Mouse (Mus musculus) common myeloid progenitor, adult 5-6 weeks (primary cell): ENCODE measurements around the gene Arhgap15. TPM values are rescaled to one million over a fixed set of nuclear protein-coding genes. Genes with fewer than 3 reads are reported as not detected.

Source experiments
- ATAC-seq: replicated peaks from 2 replicates; pipeline ENCODE4 v1.8.0; 2016; ENCODE audit warnings: low read depth, mild to moderate bottlenecking, moderate TSS enrichment, inconsistent platforms; ENCODE audit not compliant: poor library complexity, severe bottlenecking
- total RNA-seq: library from RNA; stranded (forward); fragments of 200-1000, 187-1606 nt; gene quantifications from 2 replicates; pipeline ENCODE4 v1.2.3, GENCODE M21; 2017

The Arhgap15 gene
- total RNA-seq, 1 experiment from 2014 or later, result 134 TPM

DNA sequence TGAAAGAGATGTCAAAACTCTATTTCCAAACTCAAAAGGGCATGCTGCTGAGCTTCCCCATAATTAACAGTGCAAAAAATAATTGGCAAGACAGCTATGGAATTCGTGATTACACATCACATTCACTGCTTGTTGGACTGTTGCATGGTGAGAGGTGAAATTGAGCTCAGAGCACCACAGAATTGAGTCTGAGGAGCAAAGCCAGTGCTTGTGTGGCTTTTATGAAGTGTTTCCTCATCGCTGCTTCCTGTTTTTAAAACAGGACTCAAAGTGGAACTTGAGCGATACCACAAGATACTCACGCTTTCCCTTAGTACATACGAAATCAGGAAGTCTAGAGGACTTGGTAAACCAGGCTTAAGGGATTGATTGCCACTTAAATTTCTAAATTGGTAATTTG is 24.0 kb downstream of the Arhgap15 start:
- peak; percentile 95 for ATAC-seq

DNA sequence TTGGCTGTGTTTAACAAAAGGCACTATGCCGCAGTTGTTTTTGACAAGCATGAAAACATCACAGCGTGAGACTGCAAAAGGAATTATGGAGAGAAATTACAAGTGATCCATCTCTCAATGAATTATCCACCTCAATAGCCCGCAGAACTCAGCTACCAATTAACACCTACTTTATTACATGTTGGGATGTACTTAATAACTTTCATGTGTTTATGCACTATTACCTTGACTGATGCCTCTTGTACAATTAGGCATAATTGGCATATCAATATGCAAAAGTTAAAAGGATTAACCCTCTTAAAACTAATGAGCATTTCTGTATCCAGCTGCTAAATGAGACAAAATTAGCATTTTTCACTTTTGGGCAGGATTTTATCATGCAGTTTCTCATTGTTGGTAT is 33.5 kb downstream of the Arhgap15 start:
- no peak for ATAC-seq

GRCm38 (mm10) chr2:43783759-43784735 is 35.4 kb downstream of the Arhgap15 start:
- ATAC-seq, result peak; percentile 53

GRCm38 (mm10) chr2:43786101-43786500 is 37.5 kb downstream of the Arhgap15 start:
- ATAC-seq, result no peak

GRCm38 (mm10) chr2:43787141-43787540 is 38.5 kb downstream of the Arhgap15 start:
- ATAC-seq, result no peak

DNA sequence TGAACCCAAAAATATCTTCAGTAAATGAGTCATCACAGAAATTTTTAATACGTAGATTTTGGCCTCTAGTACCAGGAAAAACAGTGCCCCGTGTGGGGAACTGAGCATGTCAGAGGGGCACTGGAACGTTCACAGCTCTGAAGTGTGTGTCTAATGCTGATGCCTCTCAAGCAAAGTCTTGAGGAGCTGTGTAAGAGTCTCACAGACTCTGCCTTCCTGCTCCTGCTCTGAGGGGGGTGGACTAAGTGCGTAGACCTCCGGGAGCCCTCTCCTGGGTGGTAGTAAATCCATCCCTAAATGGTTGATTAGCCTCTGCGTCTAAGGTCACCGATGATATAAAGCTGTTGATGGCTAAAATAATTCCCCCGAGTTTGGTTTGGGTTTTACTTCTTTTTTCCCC is 39.9 kb downstream of the Arhgap15 start:
- ATAC-seq, result no peak

DNA sequence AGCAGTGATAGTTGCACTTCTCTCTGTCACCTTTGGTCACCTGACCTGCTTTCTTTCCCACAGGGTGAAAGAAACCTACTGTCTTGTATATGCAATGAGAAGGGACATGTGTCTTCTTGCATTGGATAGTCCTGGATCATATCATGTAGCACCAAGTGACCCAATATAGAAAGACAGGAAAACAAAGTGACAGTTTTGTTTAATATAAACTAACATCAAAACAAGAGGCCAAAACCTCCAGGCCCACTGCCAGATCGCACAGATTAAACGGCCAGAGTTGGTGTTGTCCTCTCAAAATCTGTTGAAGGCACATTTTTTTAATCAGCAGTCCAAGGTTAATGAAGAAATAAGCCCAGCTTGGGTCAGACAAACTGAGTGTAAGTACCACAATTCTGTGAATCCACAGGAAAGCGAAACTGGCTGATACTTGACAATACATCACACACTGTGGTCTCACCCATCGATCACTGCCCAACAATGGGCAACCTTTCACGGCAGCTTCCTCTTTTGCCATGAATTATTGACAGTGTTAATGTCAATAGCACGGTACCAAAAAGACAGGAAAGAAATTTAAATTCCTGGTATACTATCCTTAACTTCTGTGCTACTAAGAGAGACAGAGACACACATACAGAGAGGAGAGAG is 41.5 kb downstream of the Arhgap15 start:
- ATAC-seq, result peak; percentile 47

DNA sequence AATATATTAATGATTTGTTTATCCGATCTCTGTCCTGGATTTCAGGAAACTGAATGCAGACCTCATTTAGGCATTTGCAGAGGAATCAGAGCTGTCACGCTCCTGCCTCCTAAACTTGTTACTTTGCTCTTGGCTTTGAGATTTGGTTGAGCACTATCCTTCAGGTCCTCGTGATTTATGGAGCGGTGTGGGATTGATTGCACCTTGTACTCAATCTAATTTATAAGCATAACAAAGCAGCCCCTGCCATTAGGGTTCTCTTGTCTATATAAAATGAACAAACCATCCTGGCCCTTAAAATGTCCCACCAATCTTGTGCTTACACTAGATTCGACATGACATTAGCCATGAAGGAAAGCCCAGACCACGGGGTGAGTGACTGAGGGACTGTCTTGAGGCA is 43.0 kb downstream of the Arhgap15 start:
- no peak for ATAC-seq

GRCm38 (mm10) chr2:43793105-43793504 is 44.5 kb downstream of the Arhgap15 start:
- ATAC-seq, result peak; percentile 48

- no peak; the same call in 1 of the 2 replicates for ATAC-seq
Observed at GRCm38 (mm10) chr2:43794700-43795099, 46.1 kb downstream of the Arhgap15 start.

GRCm38 (mm10) chr2:43796448-43796847 is 47.8 kb downstream of the Arhgap15 start:
- no peak for ATAC-seq

DNA sequence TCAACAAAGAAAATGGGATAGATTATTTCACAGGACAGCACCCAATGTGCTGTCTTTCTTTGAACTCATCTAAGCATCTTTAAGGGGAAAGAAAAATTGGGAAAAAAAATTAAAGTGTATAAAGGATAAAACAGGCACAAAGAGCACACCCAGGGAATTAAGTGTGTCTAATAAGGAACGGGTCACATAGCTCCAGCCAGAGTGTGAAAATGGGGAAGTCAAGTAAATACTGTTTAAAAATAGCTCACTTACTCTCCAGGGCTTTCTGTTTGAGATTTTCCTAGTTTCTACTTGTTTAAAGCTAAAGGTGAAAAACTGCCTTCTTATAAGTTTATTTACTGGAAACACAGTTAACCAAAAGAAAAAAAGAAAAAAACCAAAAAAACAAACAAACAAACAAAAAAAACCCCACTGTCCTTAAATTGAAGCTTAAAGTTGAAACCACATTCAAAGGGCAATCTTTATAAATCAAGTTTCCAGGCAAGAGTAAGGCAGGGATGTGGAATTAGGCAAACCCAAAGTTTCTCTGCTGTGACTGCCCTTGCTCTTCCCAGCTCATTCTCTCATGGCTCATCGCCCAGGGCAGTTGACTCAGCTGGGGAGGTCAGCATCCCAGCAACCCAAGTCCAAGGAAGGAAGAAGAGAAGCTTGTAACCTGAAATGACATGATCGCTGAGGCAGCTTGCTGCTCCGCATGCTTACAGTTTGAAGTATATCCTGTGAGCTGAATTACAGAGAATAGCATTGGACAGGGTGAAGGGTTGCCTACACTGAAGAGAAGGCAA is 57.5 kb downstream of the Arhgap15 start:
- ATAC-seq, result peak; percentile 73

DNA sequence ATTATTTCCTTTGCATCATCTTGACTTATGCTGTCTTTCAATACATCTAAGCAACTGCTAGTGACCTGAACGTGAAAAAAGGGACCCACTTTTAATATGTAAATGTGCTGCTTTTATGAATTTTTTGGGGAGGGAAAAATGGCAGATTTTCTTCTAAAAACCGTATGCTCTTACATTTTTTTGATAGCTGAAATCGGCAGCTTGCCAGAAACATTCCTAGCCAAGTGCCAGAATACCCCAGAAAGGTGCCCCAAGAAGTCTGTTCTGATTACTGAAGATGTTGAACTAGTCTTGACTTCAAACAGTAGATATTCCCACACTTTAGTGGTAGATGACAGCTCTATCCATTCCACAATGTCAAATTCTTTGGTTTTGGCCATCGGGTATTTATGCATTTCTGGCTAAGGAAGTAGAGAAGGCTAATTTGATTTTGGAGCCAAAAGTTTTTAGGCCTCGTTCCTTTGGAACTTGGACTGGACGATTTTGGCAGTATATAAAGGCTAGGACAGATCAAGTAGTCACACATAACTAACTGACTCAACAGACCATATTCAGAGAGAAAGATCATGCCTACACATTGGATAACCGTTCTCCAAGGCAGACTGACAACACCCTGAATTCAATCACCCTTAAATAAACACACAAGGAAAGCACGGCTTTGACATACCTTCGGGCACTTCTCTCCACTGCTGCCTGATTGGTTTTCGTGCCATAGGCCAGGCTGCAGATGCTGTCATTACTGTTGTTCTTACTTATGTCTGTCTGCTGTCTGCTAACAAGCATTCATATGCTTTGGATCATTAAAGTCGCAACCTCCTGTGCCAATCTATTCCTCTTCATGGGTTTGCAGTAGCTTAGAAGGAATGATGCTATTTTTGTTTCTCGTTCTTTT is 67.5 kb downstream of the Arhgap15 start:
- no peak for ATAC-seq

GRCm38 (mm10) chr2:43816788-43817581 is 68.4 kb downstream of the Arhgap15 start:
- no peak for ATAC-seq

DNA sequence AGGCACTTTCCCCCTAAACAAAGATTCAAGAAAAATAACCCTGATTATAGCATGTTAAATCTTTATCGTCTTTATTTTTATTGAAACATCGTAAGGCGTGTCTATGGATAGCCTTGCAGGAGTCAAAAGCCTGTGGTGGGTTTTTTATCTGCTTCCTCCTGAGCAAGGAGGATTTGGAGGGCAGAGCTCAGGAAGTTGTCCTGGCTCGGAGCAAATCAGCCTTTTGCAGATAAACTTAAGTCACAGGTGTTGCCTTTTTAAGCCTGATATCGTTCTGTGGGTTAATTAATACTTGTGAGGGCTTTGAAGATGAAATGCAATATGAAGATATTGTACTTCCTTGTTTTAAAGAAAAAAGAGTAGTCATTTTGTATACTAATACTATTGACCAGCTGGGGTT is 87.3 kb downstream of the Arhgap15 start:
- ATAC-seq, result peak; percentile 94

- ATAC-seq, result no peak
Observed at GRCm38 (mm10) chr2:43841644-43842043, 93.0 kb downstream of the Arhgap15 start.

DNA sequence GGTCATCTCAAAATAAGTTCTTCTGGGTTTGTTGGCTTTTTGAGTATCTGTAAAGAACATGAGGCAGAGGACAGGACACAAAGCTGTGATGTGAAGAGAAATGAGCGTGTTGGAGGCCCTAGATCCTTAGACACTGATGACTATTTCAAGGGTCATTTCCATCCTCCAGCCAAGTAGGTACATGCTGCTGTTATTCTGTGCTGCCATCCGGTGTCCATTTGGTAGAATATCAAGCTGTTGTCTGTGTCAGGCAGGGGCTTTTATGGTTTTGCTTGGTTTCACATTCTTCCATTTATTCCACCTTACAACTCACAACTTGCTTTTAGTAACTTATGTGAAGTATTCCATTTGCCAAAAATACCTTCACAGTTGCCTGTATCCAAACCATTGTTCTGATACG is 102.6 kb downstream of the Arhgap15 start:
- peak; percentile 84 for ATAC-seq

GRCm38 (mm10) chr2:43862709-43863108 is 114.1 kb downstream of the Arhgap15 start:
- peak; percentile 91 for ATAC-seq
